Mouse (Mus musculus) gastrocnemius, postnatal 4 days (tissue): ENCODE data around the gene Fads3. TPM values are rescaled to one million over a fixed set of nuclear protein-coding genes. Genes with fewer than 3 reads are reported as not detected.

Experiments
- DNase-seq, 2 experiments: peaks; one replicate each; pipeline ENCODE4 v3.0.0; 2021 to 2022; ENCODE audit warnings: low spot score in 2 of 2, mixed read lengths in 2 of 2
- long read RNA-seq, 2 experiments: library from polyadenylated mRNA; stranded (forward); transcript quantifications; one replicate each; pipeline ENCODE4 v2.0.0; 2021
- total RNA-seq, 2 experiments: library from RNA; stranded (reverse); gene quantifications; 2 replicates each; pipeline ENCODE4 v1.2.3; 2021

Gene Fads3
- 10 to 100 TPM; 16.8 to 28.4 TPM for total RNA-seq
- long read RNA-seq, experiment 1, transcript Fads3-201 (12 exons, 3,687 nt) = major isoform, 36 of 44 reads
- long read RNA-seq, experiment 1, partial matches to known transcripts = 3 of 44 reads
- long read RNA-seq, experiment 1, other reads (novel, unspliced or antisense) = 4 of 44 reads
- long read RNA-seq, experiment 2, transcript Fads3-201 (12 exons, 3,687 nt) = major isoform, 52 of 61 reads
- long read RNA-seq, experiment 2, partial matches to known transcripts = 0 of 61 reads
- long read RNA-seq, experiment 2, other reads (novel, unspliced or antisense) = 6 of 61 reads

- DNase-seq = peak; percentile 77 to 81
Observed at GRCm38 (mm10) chr19:10041388-10042148, at the start of gene Fads3. Gene Fads3, plus strand, starts transcription at chr19:10041569.

GRCm38 (mm10) chr19:9992011-9992958, 49.1 kb upstream of the Fads3 start:
- DNase-seq = no peak

- peak; percentile 98 for DNase-seq
Observed at GRCm38 (mm10) chr19:9993036-9993656, 48.2 kb upstream of the Fads3 start.

- no peak for DNase-seq
Observed at GRCm38 (mm10) chr19:9997204-9998062, 43.9 kb upstream of the Fads3 start.

GRCm38 (mm10) chr19:9998063-9998416, 43.3 kb upstream of the Fads3 start:
- no peak for DNase-seq

GRCm38 (mm10) chr19:9998736-9999486, 42.5 kb upstream of the Fads3 start:
- no peak for DNase-seq

- no peak for DNase-seq
Observed at GRCm38 (mm10) chr19:10000330-10000729, 41.0 kb upstream of the Fads3 start.

GRCm38 (mm10) chr19:10001206-10001969, 40.0 kb upstream of the Fads3 start, which contains the start of the genes Best1 and Rab3il1:
Gene Best1, minus strand, starts transcription at chr19:10001633.
Gene Rab3il1, plus strand, starts transcription at chr19:10001669.
- no peak for DNase-seq

GRCm38 (mm10) chr19:10003696-10004095, 37.7 kb upstream of the Fads3 start:
- DNase-seq = no peak

- no peak for DNase-seq
Observed at GRCm38 (mm10) chr19:10011408-10011807, 30.0 kb upstream of the Fads3 start.

GRCm38 (mm10) chr19:10012827-10013278, 28.5 kb upstream of the Fads3 start:
- peak; percentile 55 to 81 for DNase-seq

- peak in 1 of 2 experiments; percentile 57 for DNase-seq
Observed at GRCm38 (mm10) chr19:10013348-10013747, 28.0 kb upstream of the Fads3 start.

- peak; percentile 55 to 68 for DNase-seq
Observed at GRCm38 (mm10) chr19:10013913-10014312, 27.5 kb upstream of the Fads3 start.

- DNase-seq = no peak
Observed at GRCm38 (mm10) chr19:10014824-10015223, 26.5 kb upstream of the Fads3 start.

GRCm38 (mm10) chr19:10015442-10015841, 25.9 kb upstream of the Fads3 start:
- DNase-seq = no peak

GRCm38 (mm10) chr19:10016151-10016550, 25.2 kb upstream of the Fads3 start:
- DNase-seq = no peak

- peak; percentile 92 to 94 for DNase-seq
Observed at GRCm38 (mm10) chr19:10017637-10018526, 23.5 kb upstream of the Fads3 start.
